Mouse (Mus musculus): ENCODE results near the gene Akap13.

DNA sequence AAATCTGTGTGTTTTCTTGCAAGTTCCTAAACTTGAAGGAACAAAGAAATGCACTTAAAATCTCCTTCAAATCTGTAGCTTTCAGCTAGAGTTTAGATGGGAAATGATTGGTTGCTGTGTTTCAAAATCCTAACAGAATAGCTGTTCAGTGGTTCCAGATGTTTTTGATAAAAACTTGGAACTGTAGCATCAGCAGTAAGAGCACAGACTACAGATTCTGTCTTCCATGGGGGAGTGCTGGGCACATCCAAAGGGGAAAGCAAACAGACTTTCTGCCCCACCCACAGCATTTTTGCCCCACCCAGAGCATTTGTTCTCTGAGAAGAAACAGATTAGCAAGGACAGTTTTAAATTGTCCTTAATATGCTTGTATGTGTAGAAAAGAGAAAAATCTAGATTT lies 184.7 kb downstream of the Akap13 start:
- TF ChIP-seq CTCF (IDR thresholded peaks at IDR 0.05; ENCODE audit: borderline replicate concordance, insufficient read depth, low read length): no peak
- TF ChIP-seq POLR2A (IDR thresholded peaks at IDR 0.05; ENCODE audit: low read depth, low read length): no peak
